Mouse (Mus musculus) brain, embryonic 14.5 days (tissue): ENCODE results near the gene Pou3f4. TPM values are rescaled to one million over a fixed set of nuclear protein-coding genes. Genes with fewer than 3 reads are reported as not detected.
"Not testable (repeated sequence)": the region's sequence is repeated elsewhere in the genome, so short reads cannot be mapped to it uniquely, and the experiment has no call there.

ENCODE experiments used
- DNase-seq: peaks from one replicate; pipeline ENCODE4 v3.0.0-alpha.2; 2011; ENCODE audit warnings: low read depth
- CTCF ChIP-seq: fragments of 200-500 bp; IDR thresholded peaks from 2 replicates; pipeline ENCODE4 v1.5.1; 2012; ENCODE audit warnings: inconsistent platforms, mild to moderate bottlenecking, moderate library complexity, borderline replicate concordance; ENCODE audit not compliant: insufficient read depth, insufficient read length; ENCODE audit errors: extremely low read depth
- POLR2A ChIP-seq: fragments of 200-500 bp; IDR thresholded peaks from 2 replicates; pipeline ENCODE4 v1.6.1; 2012; ENCODE audit warnings: mild to moderate bottlenecking, inconsistent platforms, borderline replicate concordance; ENCODE audit not compliant: poor library complexity, insufficient read depth, insufficient read length, severe bottlenecking; ENCODE audit errors: extremely low read depth
- polyA plus RNA-seq: library from polyadenylated mRNA; depleted of rRNA; stranded (reverse); fragments of >200 nt; gene quantifications from 2 replicates; pipeline ENCODE4 v1.2.3, GENCODE M21; 2012; rRNA removed

Pou3f4 gene
- polyA plus RNA-seq: 45.6 and 48.0 TPM in 2 replicates

- TF ChIP-seq CTCF (no peak), POLR2A (no peak; the same call in 1 of the 2 replicates)
- peak; percentile 98 for DNase-seq
Measured at GRCm38 (mm10) chrX:110814151-110814571, at the start of gene Pou3f4. Pou3f4 (plus strand) TSS chrX:110814280.

- DNase-seq: no peak
- TF ChIP-seq CTCF: no peak
- no peak for TF ChIP-seq POLR2A
Measured at GRCm38 (mm10) chrX:110765939-110766338, 48.1 kb upstream of the Pou3f4 start.

GRCm38 (mm10) chrX:110774807-110775206 is 39.3 kb upstream of the Pou3f4 start:
- not testable (repeated sequence) for DNase-seq

- TF ChIP-seq POLR2A: no peak
- TF ChIP-seq CTCF: no peak
Measured at GRCm38 (mm10) chrX:110802502-110802901, 11.6 kb upstream of the Pou3f4 start.

GRCm38 (mm10) chrX:110810001-110810578 is 4.0 kb upstream of the Pou3f4 start:
- TF ChIP-seq POLR2A: no peak
- no peak for TF ChIP-seq CTCF
- peak; percentile 63 for DNase-seq

More at GRCm38 (mm10) chrX:110802502-110802901, 11.6 kb upstream of the Pou3f4 start:
- DNase-seq: peak; percentile 78

GRCm38 (mm10) chrX:110810753-110811506 is 3.1 kb upstream of the Pou3f4 start:
- no peak for TF ChIP-seq POLR2A
- TF ChIP-seq CTCF: no peak
- DNase-seq: peak; percentile 82

GRCm38 (mm10) chrX:110812071-110812470 is 2.0 kb upstream of the Pou3f4 start:
- TF ChIP-seq POLR2A: no peak
- TF ChIP-seq CTCF: no peak
- peak; percentile 73 for DNase-seq

- DNase-seq: peak; percentile 63
- no peak for TF ChIP-seq POLR2A
- TF ChIP-seq CTCF: no peak
Measured at GRCm38 (mm10) chrX:110813401-110813800, 679 bp upstream of the Pou3f4 start.

- no peak for TF ChIP-seq CTCF
- TF ChIP-seq POLR2A: no peak
- peak; percentile 63 for DNase-seq
Measured at GRCm38 (mm10) chrX:110814592-110815548, 790 bp downstream of the Pou3f4 start.

- no peak for TF ChIP-seq POLR2A
- TF ChIP-seq CTCF: no peak
- DNase-seq: peak; percentile 70
Measured at GRCm38 (mm10) chrX:110815549-110815930, 1.5 kb downstream of the Pou3f4 start.

- peak; percentile 62 for DNase-seq
- TF ChIP-seq CTCF (no peak), POLR2A (no peak)
Measured at GRCm38 (mm10) chrX:110816609-110817008, 2.5 kb downstream of the Pou3f4 start.
